Mouse (Mus musculus): ENCODE measurements around the gene C130074G19Rik.

The C130074G19Rik gene

DNA sequence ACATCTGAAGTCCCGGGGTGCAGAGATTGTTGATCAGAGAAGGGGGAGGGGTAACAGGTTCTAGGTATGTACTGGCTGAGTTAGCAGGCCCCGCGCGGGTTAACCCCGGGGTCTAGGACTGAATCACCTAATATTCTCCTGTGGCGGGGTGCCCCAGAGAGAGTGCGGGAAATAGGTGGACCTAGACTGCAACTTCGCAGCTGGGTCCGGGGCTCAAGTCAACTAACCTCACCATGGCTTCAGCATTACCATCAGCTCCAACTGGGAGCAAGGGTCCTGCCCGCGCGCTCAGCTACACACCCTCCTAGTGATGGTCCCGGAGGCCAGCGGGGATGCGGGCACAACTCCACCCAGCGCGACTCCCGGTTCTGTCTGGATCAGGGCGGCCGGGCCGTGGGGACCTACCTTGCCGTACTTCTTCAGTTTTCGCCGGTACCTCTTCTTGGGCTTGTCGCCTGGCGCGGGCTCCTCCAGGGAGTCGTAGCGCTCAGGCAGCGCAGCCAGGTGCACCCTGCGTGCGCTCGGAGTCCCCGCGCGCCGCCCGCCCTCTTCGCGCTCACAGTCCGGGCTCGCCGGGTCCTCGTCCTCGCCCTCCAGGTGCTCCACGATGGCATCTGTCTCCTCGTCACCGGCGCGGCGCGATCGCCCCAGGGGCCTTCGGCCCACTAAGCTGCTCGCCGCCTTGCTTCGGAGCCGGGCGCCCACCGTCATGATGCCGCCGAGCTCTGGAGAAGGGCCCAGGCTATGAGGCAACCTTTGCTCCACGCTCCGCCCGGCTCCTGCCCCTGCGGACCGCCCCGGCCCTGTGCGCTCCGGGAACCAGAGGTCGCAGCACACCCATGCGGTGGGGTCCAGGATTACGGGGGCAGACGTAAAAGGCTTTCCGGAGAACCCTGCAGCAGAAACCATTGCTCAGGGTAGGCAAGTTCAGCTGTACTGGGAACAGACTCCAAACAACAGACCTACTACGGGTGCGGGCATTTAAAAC is at the start of gene C130074G19Rik:
C130074G19Rik (minus strand) TSS at position 938 of the 988 bp plus-strand sequence.
- peak; percentile 58 to 77 for DNase-seq (ENCODE audit: low spot score in 2 of 2)

DNA sequence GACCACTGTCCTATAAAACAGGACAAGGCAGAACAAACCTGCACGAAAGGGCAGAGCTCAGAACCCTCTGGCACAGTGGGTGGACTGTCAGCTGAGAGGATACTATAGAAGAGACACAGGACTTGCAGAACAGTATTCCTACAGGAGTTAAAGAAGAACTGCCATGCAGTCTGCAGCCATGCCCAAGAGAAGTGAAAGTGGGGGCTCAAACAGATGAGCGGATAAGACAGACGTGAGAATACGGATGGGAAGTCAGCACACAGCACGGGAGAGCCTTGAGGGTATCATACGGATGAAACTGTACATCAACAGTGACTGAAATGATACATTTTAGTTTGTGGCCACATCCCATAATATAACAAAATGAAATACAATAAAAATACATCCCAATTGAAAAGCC is 48.1 kb upstream of the C130074G19Rik start:
- DNase-seq (ENCODE audit: low spot score in 2 of 2), result no peak

DNA sequence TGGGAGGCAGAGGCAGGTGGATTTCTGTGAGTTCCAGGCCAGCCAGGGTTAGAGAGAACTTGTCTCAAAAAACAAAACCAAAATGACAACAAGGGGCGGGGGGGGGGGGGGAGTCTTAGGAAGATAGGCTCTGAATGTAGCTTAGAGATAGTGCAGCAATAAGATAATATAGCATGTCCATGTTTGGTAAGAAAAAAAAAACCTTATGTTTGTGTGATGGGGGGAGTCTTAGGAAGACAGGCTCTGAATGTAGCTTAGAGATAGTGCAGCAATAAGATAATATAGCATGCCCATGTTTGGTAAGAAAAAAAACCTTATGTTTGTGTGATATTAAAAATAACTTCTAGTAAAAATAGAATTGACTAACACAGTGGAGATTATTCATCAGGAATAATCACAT is 45.4 kb upstream of the C130074G19Rik start:
- no peak for DNase-seq (ENCODE audit: low spot score in 2 of 2)

DNA sequence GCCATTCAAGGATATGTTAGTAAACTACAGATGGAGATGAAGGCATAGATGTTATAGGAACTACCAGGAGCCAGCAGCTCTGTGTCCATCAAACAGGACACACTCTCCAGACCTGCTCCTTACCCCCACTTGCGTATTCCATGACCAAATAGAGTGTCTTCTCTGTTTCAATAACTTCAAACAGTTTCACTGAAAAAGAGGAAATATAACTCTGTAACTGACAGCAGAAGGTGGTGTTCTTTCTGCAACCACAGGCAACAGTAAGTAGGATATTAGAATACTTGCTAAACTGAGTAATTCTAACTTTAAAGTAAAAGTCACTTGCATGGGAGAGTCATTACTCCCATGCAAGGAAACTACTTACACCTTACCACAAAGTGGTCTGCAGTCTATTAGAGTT is 44.9 kb upstream of the C130074G19Rik start:
- no peak for DNase-seq (ENCODE audit: low spot score in 2 of 2)

DNA sequence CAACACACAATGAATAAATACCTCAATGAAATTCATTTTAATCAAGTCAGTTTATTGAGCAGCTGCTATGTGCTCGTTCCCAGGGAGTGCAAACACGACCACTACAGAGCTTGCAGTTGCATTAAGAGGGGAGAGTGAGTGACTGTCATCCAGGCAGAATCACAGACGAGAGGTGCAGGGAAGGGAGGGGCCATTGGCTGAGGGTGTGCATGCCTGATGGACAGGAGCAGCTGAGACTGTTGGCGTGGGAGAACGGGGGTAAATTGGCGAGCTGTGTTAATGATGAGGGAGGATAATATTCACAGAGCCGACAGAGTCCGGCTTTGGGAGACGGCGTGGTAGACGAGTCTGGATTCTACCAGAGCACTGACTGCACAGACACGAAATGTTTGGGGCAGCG is 39.8 kb upstream of the C130074G19Rik start:
- no peak for DNase-seq (ENCODE audit: low spot score in 2 of 2)

DNA sequence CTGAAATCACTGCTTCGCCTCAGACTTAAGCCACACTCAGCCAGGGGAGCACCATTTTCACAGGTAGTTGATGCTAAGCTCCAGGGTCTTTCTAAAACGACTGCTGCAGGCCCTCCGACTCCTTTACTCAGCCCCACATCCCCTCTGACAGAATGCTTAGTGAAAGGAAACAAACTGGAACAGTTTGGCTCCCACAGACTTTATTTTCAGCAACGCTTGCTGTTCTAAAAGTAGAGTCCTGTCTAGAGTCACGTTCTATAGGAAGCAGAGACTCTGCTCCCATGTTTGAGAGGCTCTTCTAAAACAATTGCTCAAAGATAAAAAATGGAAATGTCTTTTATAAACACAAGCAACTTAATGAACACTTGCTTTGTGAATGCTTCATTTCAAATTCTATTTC is 37.0 kb upstream of the C130074G19Rik start:
- DNase-seq (ENCODE audit: low spot score in 2 of 2), result no peak

DNA sequence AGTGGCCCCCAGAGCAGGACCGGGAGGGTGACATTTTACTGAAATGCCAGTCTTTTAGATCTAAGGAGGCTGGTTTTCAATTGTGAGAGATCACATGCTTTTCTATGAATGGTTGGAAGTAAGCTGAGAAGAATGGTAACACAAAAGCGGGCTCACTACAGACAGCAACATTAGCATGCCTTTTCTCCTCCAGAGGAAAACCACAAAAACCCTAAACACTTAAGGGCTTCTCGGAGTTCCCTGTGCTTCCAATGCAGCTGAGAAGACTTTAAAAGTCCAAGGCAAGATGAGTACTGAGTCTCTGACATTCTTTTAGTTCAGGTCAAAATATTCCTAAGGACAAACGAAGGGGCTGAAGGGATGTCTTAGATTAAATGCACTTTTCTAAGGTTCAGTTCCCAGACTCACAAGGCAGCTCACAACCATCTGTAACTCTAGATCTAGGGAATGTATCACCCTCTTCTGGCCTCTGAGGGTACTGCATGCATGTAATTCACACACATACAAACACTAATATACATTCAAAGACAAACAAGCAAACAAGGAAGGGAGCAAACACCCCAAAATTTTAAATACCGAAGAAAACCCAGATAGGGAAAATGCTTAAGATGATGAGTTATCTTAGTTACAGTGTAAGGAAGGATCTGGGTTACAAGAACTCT is 35.3 kb upstream of the C130074G19Rik start:
- DNase-seq (ENCODE audit: low spot score in 2 of 2), result no peak

DNA sequence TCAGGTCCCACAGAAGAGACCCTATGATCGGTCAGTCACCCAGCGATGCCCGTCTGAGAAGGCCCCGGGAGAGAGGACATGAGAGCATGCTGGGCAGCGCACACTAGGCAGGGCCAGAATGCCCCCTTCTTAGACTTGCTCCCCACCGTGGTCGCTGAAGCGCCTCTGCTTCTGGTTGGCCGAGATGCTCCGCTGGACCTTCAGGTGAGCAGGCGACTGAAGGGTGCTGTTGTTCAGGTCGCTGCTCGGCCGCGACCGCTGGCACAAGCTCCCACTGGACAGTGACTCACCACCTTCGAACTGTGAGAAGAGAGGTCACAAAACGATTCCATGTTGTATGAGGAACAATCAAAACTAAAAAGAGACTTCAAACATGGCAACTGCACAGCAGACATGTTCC is 29.3 kb upstream of the C130074G19Rik start:
- no peak for DNase-seq (ENCODE audit: low spot score in 2 of 2)

DNA sequence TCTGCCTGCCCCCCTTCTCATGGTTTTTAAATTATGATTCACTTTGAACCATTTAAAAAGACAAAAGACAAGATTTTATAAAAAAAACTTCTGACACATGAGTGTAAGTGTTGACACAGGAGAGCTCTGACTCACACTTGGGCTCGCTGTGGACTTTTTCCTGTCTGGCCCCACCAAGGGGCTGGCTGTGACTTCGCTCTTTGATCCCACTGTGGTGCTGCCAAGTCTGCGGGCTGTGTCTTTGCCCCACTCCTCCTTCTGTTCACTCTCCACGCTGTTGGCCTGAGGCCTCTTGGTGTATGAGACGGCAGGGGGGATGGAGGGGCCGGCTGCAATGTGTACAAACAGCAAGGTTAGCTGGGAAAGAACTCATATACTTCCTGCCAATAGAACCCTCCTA is 28.8 kb upstream of the C130074G19Rik start:
- DNase-seq (ENCODE audit: low spot score in 2 of 2), result no peak

DNA sequence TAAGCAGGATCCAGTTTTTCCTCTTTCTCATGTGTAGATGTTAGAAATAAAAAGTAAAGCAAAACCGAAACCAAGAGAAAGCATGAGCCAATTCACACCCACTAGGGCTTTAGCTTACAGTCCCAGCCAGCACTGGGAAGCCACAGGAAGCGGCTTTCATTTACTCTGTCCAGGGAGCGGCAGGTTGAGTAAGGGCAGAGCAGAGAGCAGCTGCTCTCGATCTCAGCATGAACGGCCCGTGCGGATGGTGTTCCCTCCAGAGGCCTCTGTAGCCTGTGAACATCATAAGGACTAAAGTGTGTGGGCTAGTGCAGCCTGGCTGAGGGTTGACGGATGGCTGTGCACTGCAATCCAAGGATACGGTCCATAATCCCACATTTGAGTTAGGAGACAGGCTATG is 25.5 kb upstream of the C130074G19Rik start:
- DNase-seq (ENCODE audit: low spot score in 2 of 2), result no peak

DNA sequence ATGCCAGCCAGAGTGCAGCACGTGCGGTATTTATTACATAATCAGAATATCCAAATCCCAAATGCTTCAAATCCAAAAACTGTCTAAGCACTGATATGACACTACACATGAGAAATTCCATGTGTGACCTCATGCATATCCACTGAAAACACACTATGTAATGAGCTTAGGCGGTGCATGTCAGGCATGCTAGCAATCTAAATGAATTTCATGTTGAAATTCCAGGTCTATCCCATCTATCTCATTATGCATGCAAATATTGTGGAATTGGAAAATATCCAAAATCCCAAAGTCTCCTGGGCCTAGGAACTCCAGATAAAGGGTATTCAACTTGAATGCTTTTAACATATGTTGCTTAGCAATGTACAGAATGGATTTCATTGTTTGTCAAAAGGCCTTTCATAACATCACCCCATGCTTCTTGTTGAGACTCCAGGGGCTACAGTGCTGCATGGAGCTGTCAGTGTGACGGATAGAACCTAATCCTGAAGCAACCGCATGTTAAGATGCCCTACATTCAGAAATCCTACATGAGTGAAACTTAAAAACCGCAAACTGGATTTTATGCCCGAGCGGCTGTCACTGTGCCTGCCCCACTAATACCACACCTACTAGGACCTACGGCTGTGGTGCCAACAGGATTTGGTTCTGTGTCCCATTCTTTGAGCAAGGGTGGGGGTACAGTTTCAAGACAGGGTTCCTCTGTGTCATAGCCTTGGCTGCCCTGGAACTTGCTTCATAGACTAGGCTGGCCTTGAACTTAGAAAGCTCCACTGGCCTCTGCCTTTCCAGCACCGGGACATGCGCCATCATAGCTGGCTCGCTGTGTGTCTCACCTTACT is 23.1 kb upstream of the C130074G19Rik start:
- DNase-seq (ENCODE audit: low spot score in 2 of 2), result no peak

DNA sequence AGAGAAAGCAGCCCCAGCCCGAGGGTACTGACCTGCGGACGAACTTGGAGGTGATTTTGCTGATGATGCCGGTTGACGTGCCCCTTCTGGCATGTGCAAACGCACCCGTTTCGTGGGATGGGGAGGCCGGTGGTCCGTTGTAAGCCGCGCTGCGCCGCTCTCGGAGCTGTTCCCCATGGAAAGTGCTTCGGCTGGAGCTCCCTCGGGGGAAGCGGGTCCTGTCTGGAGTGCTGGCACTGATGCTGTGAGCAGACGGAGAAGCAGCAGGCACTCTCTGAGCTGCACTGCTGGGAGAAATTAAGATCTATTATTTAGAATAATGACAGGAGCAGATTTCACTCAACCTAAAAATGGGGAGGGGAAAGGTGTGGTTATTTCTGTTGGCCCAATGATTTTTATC is 22.4 kb upstream of the C130074G19Rik start:
- no peak for DNase-seq (ENCODE audit: low spot score in 2 of 2)

DNA sequence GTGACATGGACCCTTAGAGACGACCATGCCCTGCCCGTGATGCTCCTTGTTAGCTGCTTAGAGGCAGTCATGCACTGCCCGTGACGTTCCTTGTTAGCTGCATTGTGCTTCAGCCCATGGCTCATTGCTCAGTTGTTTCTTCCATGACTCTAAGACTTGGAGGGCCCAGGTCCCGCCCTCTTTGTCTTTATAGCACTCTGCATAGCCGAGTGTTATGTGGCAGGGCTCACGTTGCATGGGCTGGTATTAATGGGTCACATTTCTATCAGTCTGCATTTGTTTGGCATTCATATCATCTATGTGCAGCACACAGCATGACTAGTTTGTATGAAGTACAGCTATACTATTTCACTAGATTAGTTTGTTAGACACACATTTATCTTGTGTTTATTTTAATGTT is 20.7 kb upstream of the C130074G19Rik start:
- no peak for DNase-seq (ENCODE audit: low spot score in 2 of 2)

DNA sequence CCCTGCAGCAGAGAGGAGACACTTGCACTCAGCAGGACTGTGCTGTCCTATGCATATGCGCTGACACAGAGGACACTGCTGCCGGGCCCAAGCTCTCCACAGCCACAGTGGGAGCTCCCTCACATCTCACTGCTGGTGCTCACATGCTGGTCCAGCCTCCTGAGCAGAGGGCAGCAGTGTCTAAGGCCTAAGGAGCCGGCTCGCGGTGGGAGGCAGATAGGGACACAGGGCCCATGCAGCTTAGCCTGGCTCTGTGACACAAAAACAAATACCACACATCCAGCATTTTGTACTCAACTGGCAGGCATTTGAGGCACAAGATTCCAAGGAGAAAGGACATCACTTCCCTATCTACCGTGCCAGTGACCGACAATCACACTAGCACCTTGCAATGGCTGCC is 19.9 kb upstream of the C130074G19Rik start:
- no peak for DNase-seq (ENCODE audit: low spot score in 2 of 2)

DNA sequence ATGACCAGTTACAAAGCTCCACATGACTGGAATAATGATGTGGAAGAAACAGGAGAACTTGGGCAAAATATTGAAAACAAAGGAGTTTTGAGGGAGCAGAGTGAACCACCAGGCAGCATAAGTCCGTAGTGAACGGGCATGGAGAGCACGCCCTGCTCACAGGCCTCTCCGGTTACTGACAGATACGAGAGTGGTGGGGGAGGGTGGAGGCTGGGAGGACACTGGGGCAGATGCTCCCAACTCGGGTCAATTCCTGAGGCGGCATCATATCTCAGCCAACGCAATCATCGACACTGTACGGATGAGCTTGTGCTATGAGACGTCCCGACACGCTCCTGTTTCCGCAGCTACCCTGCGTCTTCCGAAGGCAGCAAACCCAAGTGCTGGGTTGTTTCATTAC is 14.3 kb upstream of the C130074G19Rik start:
- no peak for DNase-seq (ENCODE audit: low spot score in 2 of 2)

DNA sequence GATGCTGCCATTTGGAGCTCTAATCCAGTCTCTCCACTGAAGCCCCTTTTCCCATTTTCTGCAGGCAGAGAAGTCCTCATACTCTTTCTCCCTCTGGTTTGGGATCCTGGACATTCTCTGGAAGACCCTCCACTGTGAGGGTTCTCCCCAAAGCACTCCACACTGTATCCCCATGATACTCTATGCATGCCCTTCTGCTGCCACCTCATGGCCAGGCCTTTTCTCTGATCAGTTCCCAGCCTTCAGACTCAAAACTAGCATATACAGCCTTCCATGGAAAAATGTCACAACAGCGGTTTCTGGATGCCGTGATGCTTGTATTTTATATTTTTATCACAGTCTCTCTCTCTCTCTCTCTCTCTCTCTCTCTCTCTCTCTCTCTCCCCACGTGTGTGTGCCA is 9.0 kb upstream of the C130074G19Rik start:
- no peak for DNase-seq (ENCODE audit: low spot score in 2 of 2)

DNA sequence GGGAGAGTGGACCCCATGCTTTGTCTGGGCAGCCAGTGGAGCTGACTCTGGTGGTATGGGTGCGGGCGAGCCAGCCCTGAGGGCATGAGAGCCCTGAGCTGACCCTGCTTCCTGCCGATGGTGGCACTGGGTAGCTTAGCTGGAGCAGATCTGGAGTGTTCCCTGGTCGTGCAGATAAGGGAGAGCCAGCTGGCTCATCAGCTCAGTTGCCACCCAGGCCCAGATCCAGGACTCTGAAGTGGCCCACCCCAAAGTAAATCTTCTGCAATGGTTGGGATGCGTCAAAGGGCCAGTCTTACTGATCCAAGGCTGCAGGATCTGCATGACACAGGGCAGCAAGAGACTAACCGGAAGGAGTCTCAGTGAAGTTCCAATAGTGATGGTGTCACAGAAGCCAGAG is 6.4 kb upstream of the C130074G19Rik start:
- no peak for DNase-seq (ENCODE audit: low spot score in 2 of 2)

DNA sequence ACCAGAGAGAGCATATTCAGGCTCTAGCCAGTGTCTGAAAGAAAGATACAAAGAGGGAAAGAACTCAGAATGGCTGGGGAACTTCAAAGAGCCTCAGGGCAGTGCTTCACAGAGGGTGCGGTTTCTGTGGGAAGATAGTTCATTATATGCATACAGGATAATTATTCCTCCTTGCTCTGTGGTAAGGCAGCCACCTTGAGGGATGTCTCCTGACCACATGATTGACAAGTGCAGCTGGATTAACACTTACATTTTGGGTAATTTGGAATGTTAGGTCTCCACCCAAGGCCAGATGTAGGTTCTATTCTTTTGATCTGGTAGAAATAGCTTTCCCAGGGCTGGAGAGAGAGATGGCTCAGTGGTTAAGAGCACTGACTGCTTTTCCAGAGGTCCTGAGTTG is 3.1 kb upstream of the C130074G19Rik start:
- DNase-seq (ENCODE audit: low spot score in 2 of 2), result no peak

DNA sequence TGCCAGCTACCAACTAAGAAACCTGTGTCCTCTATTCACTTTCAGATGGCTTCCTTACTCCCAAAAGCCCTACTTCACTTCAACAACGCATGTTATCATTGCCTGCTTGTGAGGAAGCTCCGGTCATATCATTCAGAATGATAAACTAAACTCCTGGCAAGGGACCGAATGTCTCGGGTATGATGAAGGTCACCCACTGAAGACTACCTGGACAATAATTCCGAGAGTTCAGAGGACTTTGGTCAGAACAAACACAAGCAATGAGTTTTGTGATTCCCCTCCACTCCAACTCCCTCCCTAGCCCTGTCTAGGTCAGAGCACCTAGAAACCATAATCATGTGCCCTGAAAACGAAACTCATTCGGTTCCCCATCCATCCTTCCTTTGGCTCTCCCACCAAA is 1.2 kb downstream of the C130074G19Rik start:
- no peak for DNase-seq (ENCODE audit: low spot score in 2 of 2)

DNA sequence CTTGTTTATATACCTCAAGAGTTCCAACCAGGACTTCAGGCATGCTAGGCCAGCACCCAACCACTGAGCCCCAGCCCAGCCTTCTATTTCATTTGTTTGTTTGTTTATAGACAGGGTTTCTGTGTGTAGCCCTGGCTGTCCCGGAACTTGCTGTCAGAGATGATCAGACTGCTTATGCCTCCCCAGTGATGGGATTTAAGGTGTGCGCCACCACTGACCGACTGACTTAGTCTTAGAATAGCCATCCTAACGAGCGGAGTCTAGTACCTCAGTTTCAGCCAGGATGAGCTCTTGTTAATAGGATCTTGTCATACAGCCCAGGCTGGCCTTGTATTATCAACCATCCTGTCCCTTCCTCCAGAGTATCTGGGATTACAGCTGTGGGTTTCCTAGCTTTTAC is 1.8 kb downstream of the C130074G19Rik start:
- DNase-seq (ENCODE audit: low spot score in 2 of 2), result no peak

DNA sequence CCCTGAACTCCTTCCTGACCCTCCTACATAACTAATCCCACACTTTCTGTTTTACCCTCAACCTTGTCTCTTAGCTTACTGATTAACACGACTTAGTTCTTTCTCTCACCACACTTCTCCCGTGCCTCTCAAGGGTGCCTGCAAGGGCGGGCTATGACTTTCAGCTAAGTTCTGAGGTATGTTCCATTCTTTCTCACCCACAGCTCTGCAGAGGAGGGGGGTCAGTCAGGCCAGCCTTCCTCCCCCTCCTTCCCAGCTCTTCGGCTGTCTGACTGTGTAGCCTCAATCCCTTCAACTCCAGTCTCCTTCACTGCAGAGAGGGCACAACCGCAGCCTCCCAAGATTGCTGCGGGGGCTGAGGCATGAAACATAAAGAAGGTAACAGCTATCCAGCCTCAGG is 4.2 kb downstream of the C130074G19Rik start:
- no peak for DNase-seq (ENCODE audit: low spot score in 2 of 2)

DNA sequence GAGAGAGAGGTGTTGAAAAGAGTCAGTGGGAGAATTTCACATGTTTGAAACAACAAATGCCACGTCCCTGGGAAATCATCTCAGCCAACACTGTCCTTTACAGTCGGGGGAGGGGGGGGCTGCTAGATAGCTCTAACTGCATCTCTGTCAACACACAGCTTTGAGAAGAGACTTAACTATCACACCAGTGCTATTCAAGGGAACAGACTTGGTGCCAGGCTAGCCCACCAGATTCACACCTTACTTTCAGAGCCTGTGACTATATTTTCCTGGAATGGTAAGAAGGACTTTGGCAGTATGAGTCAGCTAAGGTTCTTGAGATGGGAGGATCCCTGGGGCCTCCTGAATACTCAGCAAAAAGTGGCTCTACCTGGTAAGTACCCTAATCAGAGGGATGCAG is 5.7 kb downstream of the C130074G19Rik start:
- DNase-seq (ENCODE audit: low spot score in 2 of 2), result no peak
